Mouse (Mus musculus) stomach, postnatal 0 days (tissue): ENCODE results near the gene Arhgap30.
A peak's percentile ranks its signal among the peaks of the same experiment; 100 is the strongest.

ENCODE experiments used
- CTCF ChIP-seq: IDR thresholded peaks from 2 replicates; pipeline ENCODE4 v1.5.1; 2016; ENCODE audit warnings: antibody characterized with exemption, low read depth, mild to moderate bottlenecking, moderate library complexity
- EP300 ChIP-seq: optimal IDR thresholded peaks from 2 replicates; pipeline ENCODE3; 2016; ENCODE audit warnings: antibody characterized with exemption

DNA sequence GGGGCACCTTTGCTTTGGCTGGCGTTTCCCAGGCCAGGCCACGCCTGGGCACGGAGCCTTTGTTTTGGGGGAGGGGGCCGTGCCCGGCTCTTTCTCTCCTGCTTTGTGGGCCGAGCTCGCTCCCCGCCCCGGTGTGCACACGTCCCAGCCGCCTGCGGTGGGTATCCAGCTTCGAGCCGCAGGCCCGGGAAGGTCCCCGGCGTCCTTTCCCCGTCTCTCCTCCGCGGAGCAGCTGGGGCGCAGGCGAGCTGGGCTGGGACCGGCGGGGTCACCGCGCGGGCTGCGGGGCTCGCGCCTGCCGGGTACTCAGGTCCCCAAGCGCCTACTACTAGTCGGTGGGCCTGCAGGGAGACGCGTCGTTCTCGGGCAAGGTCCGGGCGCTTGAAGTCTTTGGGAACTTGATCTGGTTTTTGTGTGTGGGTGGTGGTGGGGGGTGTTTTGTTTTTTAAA is 22.8 kb downstream of the Arhgap30 start:
- TF ChIP-seq EP300 (peak; percentile 49), CTCF (no peak)
